Mouse (Mus musculus) midbrain, embryonic 16.5 days (tissue): Measurements from ENCODE around the gene Gm17581. TPM values are rescaled to one million over a fixed set of nuclear protein-coding genes. Genes with fewer than 3 reads are reported as not detected.

Experiments
- ATAC-seq: fragments of 200-750 bp; cut with Nextera tagmentation; 2 replicates; pipeline ENCODE4 v1.8.0; 2017; ENCODE audit warnings: moderate TSS enrichment
- H3K27ac ChIP-seq: fragments of 300-500 bp; sonication (generic); 2 replicates; pipeline ENCODE4 v1.5.1; 2014; ENCODE audit warnings: mild to moderate bottlenecking, low read length, mixed read lengths
- H3K27me3 ChIP-seq: fragments of 300-500 bp; sonication (generic); 2 replicates; pipeline ENCODE4 v1.6.1; 2014; ENCODE audit warnings: low read depth, low read length, mixed read lengths; ENCODE audit not compliant: control insufficient read depth, insufficient read depth
- H3K36me3 ChIP-seq: fragments of 300-500 bp; sonication (generic); 2 replicates; pipeline ENCODE4 v1.6.1; 2014; ENCODE audit warnings: mild to moderate bottlenecking, low read length, moderate library complexity, mixed read lengths; ENCODE audit not compliant: control insufficient read depth, insufficient read depth
- H3K4me1 ChIP-seq: fragments of 300-500 bp; sonication (generic); 2 replicates; pipeline ENCODE4 v1.6.1; 2014; ENCODE audit warnings: mild to moderate bottlenecking, low read length, mixed read lengths; ENCODE audit not compliant: control insufficient read depth, insufficient read depth
- H3K4me2 ChIP-seq: fragments of 300-500 bp; sonication (generic); 2 replicates; pipeline ENCODE4 v1.6.1; 2014; ENCODE audit warnings: mild to moderate bottlenecking, low read length, mixed read lengths
- H3K4me3 ChIP-seq: fragments of 300-500 bp; sonication (generic); 2 replicates; pipeline ENCODE4 v1.5.1; 2014; ENCODE audit warnings: low read depth, mild to moderate bottlenecking, low read length, moderate library complexity, mixed read lengths
- H3K9ac ChIP-seq: fragments of 300-500 bp; sonication (generic); 2 replicates; pipeline ENCODE4 v1.6.1; 2014; ENCODE audit warnings: low read depth, low read length, mixed read lengths
- H3K9me3 ChIP-seq: fragments of 300-500 bp; sonication (generic); replicated peaks from 2 replicates; pipeline ENCODE4 v1.6.1; 2014; ENCODE audit warnings: mild to moderate bottlenecking, low read length, mixed read lengths; ENCODE audit not compliant: control insufficient read depth, poor library complexity, severe bottlenecking
- WGBS: fragments of 180-500 bp; shearing (Covaris S2); extraction: QIAGEN DNeasy Blood & Tissue Kit; methylation state at CpG from one replicate; pipeline ENCODE4 v1.1.7; 2014; 5-methylcytosine and 5-hydroxymethylcytosine counted together
- polyA plus RNA-seq: library from polyadenylated mRNA; unstranded; fragments of >200 nt; fragmentation: Nextera tagmentation; extraction: Ambion mirVana; gene quantifications from 2 replicates; pipeline ENCODE4 v1.2.1, GENCODE M21; 2015

Gm17581 gene
- polyA plus RNA-seq, 1 experiment from 2014 or later: not detected

GRCm38 (mm10) chr2:155774927-155775684 is 39.4 kb upstream of the Gm17581 start, which contains the start of gene Mmp24:
Mmp24 (plus strand) TSS chr2:155775342.
- peak within 1 kb of the TSS; percentile 76 for H3K4me2 ChIP-seq
- no peaks in the 10 kb centered on the region for H3K36me3 ChIP-seq
- ATAC-seq: peak; percentile 36; the same call in 1 of the 2 replicates
- peaks cover 9% of the 10 kb centered on the region for H3K27me3 ChIP-seq
- peak within 1 kb of the TSS; percentile 94 for H3K27ac ChIP-seq
- H3K4me1 ChIP-seq: peaks cover 32% of the 10 kb centered on the region
- H3K9ac ChIP-seq: peak within 1 kb of the TSS; percentile 99
- H3K4me3 ChIP-seq: peak within 1 kb of the TSS; percentile 98
- WGBS: 1% methylated on average over 40 of the region's 100 CpGs
- H3K9me3 ChIP-seq: no peaks in the 10 kb centered on the region

GRCm38 (mm10) chr2:155774261-155774926 is 38.7 kb upstream of the Gm17581 start:
- 0 out of 2 replicates have a peak, but pooled peaks have one; percentile 2 for ATAC-seq
- peak overlapping the region; percentile 76 for H3K4me2 ChIP-seq

GRCm38 (mm10) chr2:155773664-155774063 is 38.0 kb upstream of the Gm17581 start:
- no peak overlapping the region for H3K9ac ChIP-seq
- H3K4me1 ChIP-seq: peaks cover 29% of the 10 kb centered on the region
- no peak overlapping the region for H3K4me3 ChIP-seq
- no peaks in the 10 kb centered on the region for H3K9me3 ChIP-seq
- H3K27ac ChIP-seq: no peak overlapping the region
- H3K27me3 ChIP-seq: peaks cover 9% of the 10 kb centered on the region
- WGBS: 67% methylated on average over 4 of the region's 4 CpGs
- no peak overlapping the region for H3K4me2 ChIP-seq
- ATAC-seq: no peak
- no peaks in the 10 kb centered on the region for H3K36me3 ChIP-seq

More at GRCm38 (mm10) chr2:155774261-155774926, 38.7 kb upstream of the Gm17581 start:
- WGBS: 60% methylated on average over 11 of the region's 11 CpGs
- Histone ChIP-seq H3K27me3 (peaks cover 9% of the 10 kb centered on the region), H3K9me3 (no peaks in the 10 kb centered on the region), H3K27ac (no peak overlapping the region), H3K4me3 (peak overlapping the region; percentile 98), H3K9ac (peak overlapping the region; percentile 99), H3K36me3 (no peaks in the 10 kb centered on the region), H3K4me1 (peaks cover 32% of the 10 kb centered on the region)

DNA sequence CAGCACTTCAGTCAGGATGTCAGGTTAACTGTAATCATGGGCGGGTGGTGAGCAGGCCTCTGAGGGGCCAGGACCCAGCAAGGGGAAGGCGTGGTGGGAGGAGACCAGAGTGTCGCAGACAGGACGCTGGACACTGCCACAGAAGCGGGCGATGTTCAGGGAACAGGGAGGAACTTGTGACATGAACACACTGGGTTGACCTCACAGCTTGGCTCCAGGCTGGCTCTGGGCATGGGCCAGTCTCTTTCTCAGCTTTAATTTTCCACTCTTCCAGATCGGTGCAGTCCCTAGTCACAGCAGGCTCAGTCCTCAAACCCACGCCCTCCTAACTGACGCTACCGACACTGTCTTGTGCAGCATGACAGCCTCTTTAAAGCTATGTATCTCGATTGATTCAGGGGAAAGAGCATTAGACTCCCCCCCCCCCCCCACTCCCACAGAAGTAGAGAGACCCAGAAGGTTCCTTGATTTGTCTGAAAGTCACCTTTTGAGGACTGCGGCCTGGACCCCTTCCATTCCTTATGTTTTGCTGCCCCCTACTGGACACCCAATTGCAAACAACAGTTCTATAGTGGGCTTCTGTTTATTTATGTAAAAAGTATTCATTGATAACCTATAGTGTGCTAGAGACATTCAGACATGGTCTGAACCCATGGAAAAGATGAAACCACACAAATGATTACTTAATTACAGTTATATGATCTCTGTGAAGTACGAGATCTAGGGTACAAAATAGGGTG is 29.2 kb upstream of the Gm17581 start:
- no peaks in the 10 kb centered on the region for H3K9me3 ChIP-seq
- no peaks in the 10 kb centered on the region for H3K36me3 ChIP-seq
- H3K4me2 ChIP-seq: no peak overlapping the region
- H3K27ac ChIP-seq: no peak overlapping the region
- peak; percentile 75 for ATAC-seq
- H3K4me1 ChIP-seq: no peaks in the 10 kb centered on the region
- 49% methylated on average over 13 of the region's 13 CpGs for WGBS
- H3K9ac ChIP-seq: no peak overlapping the region
- no peak overlapping the region for H3K4me3 ChIP-seq
- H3K27me3 ChIP-seq: no peaks in the 10 kb centered on the region

DNA sequence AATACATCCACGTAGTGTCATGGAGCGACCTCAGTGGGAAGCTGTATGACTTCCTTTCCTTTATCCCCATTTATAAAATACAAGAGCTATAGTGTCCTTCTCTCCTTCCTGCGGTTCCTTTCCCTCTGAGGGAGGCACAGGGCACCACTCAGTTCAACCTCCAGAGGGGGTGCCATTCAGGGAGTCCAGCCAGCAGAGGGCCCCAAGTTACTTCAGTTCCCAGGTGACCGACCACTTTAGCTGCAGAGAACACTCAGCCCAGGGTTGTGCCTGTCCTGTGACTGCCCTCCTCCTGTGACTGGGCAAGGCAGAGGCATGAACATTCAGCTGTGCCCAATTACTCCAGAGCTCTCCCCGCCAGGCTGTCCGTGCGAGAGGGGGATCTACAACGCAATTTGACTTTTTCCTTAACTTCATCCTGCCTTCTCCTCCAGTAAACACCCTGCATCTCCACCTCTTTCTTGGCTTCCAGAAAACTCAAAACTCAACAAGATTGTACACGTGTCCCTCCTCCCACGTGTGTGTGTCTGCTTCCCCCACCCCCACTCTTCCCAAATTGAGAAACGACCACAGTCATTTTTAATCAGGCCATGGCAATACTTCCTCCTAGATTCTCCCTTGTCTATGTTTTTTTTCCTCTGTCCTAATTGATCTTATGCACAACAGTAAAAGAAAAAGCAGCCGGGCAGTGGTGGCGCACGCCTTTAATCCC is 21.3 kb upstream of the Gm17581 start:
- no peaks in the 10 kb centered on the region for H3K36me3 ChIP-seq
- H3K4me1 ChIP-seq: no peaks in the 10 kb centered on the region
- no peaks in the 10 kb centered on the region for H3K9me3 ChIP-seq
- 68% methylated on average over 14 of the region's 14 CpGs for WGBS
- ATAC-seq: no peak
- no peaks in the 10 kb centered on the region for H3K27me3 ChIP-seq
- no peak overlapping the region for H3K27ac ChIP-seq
- H3K4me3 ChIP-seq: no peak overlapping the region
- H3K9ac ChIP-seq: no peak overlapping the region
- no peak overlapping the region for H3K4me2 ChIP-seq

DNA sequence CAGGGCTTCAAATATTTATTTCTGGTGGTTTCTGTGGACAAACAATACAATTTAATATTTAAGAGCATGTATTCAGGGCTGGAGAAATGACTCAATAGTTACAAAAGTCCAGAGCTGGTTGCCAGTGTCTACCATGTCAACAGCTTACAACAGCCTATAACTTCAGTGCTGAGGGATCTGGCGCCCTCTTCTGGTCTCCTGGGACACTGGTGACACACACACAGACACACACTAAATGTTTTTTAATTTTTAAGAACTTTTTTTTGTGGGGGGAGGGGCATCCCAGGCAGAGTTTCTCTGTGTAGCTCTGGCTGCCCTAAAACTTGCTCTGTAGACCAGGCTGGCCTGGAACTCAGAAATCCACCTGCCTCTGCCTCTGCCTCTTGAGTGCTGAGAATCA is 20.1 kb upstream of the Gm17581 start:
- H3K27me3 ChIP-seq: peaks cover 4% of the 10 kb centered on the region; the same call in 1 of the 2 replicates
- no peak overlapping the region for H3K9ac ChIP-seq
- 0% methylated on average over 1 of the region's 1 CpGs for WGBS
- no peak for ATAC-seq
- no peak overlapping the region for H3K4me3 ChIP-seq
- H3K36me3 ChIP-seq: no peaks in the 10 kb centered on the region
- peaks cover 3% of the 10 kb centered on the region; the same call in 1 of the 2 replicates for H3K4me1 ChIP-seq
- H3K27ac ChIP-seq: no peak overlapping the region
- no peaks in the 10 kb centered on the region for H3K9me3 ChIP-seq
- H3K4me2 ChIP-seq: no peak overlapping the region

- 0 out of 2 replicates have a peak within 1 kb of the TSS, but pooled peaks have one; percentile 31 for H3K9ac ChIP-seq
- peaks cover 3% of the 10 kb centered on the region; the same call in 1 of the 2 replicates for H3K4me1 ChIP-seq
- 4% methylated on average over 25 of the region's 25 CpGs for WGBS
- H3K4me3 ChIP-seq: peak within 1 kb of the TSS; percentile 22
- no peak for ATAC-seq
- peaks cover 4% of the 10 kb centered on the region; the same call in 1 of the 2 replicates for H3K27me3 ChIP-seq
- H3K36me3 ChIP-seq: no peaks in the 10 kb centered on the region
- no peak within 1 kb of the TSS for H3K27ac ChIP-seq
- no peaks in the 10 kb centered on the region for H3K9me3 ChIP-seq
- H3K4me2 ChIP-seq: peak within 1 kb of the TSS; percentile 54
Observed at GRCm38 (mm10) chr2:155751014-155751786, 15.5 kb upstream of the Gm17581 start, which contains the start of gene Procr. Procr (plus strand) TSS chr2:155751117.

DNA sequence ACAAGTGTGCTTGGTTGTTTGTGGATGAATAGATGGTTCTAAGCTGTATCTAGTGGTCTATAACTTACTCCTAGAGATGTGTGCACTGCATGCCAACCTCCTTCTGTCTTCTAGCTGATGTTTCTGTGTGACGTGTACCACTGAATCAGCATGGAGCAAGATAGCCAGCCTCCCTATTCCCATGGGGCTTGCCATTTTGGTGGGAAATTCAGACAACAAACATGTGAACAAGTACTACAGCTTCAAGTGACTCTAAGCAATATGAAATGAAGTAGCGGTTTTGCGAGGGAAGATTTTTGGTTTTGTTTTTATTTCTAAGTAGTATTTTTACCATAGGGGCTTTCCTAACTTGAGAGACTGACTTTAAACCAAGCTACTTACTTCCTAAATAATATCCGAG is 13.7 kb upstream of the Gm17581 start:
- Histone ChIP-seq H3K4me1 (peaks cover 3% of the 10 kb centered on the region; the same call in 1 of the 2 replicates), H3K36me3 (no peaks in the 10 kb centered on the region), H3K9ac (no peak overlapping the region), H3K27me3 (peaks cover 4% of the 10 kb centered on the region; the same call in 1 of the 2 replicates), H3K4me3 (no peak overlapping the region), H3K27ac (no peak overlapping the region), H3K4me2 (no peak overlapping the region), H3K9me3 (no peaks in the 10 kb centered on the region)
- ATAC-seq: no peak
- 84% methylated on average over 4 of the region's 4 CpGs for WGBS
